Mouse (Mus musculus): Measurements from ENCODE around the gene Prdx2. TPM values are rescaled to one million over a fixed set of nuclear protein-coding genes. Genes with fewer than 3 reads are reported as not detected.

Gene Prdx2
- 1,193 and 1,272 TPM in 2 replicates for polyA plus RNA-seq (2016; fragmentation: Nextera tagmentation; extraction: Ambion mirVana)

- DNase-seq (ENCODE audit: low spot score) = peak; percentile 90
- no peaks in the 10 kb centered on the region for H3K27me3 ChIP-seq (replicated peaks; ENCODE audit: low read depth, poor library complexity, severe bottlenecking)
- H3K9me3 ChIP-seq = no peaks in the 10 kb centered on the region
- WGBS = under 1% methylated on average over 56 of the region's 56 CpGs
- peak within 1 kb of the TSS; percentile 97 for H3K27ac ChIP-seq (replicated peaks)
- peaks cover 62% of the 10 kb centered on the region for H3K4me1 ChIP-seq
- peaks cover 41% of the 10 kb centered on the region for H3K36me3 ChIP-seq (replicated peaks)
- H3K4me3 ChIP-seq = peak within 1 kb of the TSS; percentile 80
These were observed at the start of gene Prdx2, which contains the start of the genes Gm49661 and Rnaseh2a for GRCm38 (mm10) chr8:84969241-84970134. TSS of gene Prdx2 (plus strand) at chr8:84969587. TSS of gene Gm49661 (minus strand) at chr8:84969433. TSS of gene Rnaseh2a (minus strand) at chr8:84969767.

- WGBS = 79% methylated on average over 2 of the region's 2 CpGs
- Histone ChIP-seq H3K4me3 (no peak overlapping the region), H3K36me3 (replicated peaks) (0 out of 2 replicates have a peak, but pooled peaks cover under 1% of the 10 kb centered on the region), H3K4me1 (peaks cover 6% of the 10 kb centered on the region; the same call in 1 of the 2 replicates), H3K9me3 (no peaks in the 10 kb centered on the region), H3K27ac (replicated peaks) (no peak overlapping the region), H3K27me3 (replicated peaks; ENCODE audit: low read depth, poor library complexity, severe bottlenecking) (peaks cover 53% of the 10 kb centered on the region)
- DNase-seq (ENCODE audit: low spot score) = no peak
These were observed 47.8 kb upstream of the Prdx2 start for GRCm38 (mm10) chr8:84921596-84921995.

- peaks cover 51% of the 10 kb centered on the region for H3K27me3 ChIP-seq (replicated peaks; ENCODE audit: low read depth, poor library complexity, severe bottlenecking)
- H3K9me3 ChIP-seq = no peaks in the 10 kb centered on the region
- no peaks in the 10 kb centered on the region for H3K36me3 ChIP-seq (replicated peaks)
- H3K27ac ChIP-seq (replicated peaks) = no peak overlapping the region
- WGBS = 76% methylated on average over 7 of the region's 7 CpGs
- no peak for DNase-seq (ENCODE audit: low spot score)
- peaks cover 13% of the 10 kb centered on the region for H3K4me1 ChIP-seq
- H3K4me3 ChIP-seq = no peak overlapping the region
These were observed 43.8 kb upstream of the Prdx2 start for GRCm38 (mm10) chr8:84925557-84925956.

GRCm38 (mm10) chr8:84927513-84927912 is 41.9 kb upstream of the Prdx2 start:
- Histone ChIP-seq H3K36me3 (replicated peaks) (no peaks in the 10 kb centered on the region), H3K27me3 (replicated peaks; ENCODE audit: low read depth, poor library complexity, severe bottlenecking) (peaks cover 71% of the 10 kb centered on the region), H3K4me3 (no peak overlapping the region), H3K27ac (replicated peaks) (no peak overlapping the region), H3K4me1 (peaks cover 13% of the 10 kb centered on the region), H3K9me3 (no peaks in the 10 kb centered on the region)
- no peak for DNase-seq (ENCODE audit: low spot score)
- whole genome bisulfite sequencing = 83% methylated on average over 1 of the region's 1 CpGs

GRCm38 (mm10) chr8:84928456-84929306 is 40.7 kb upstream of the Prdx2 start:
- Histone ChIP-seq H3K27me3 (replicated peaks; ENCODE audit: low read depth, poor library complexity, severe bottlenecking) (peaks cover 75% of the 10 kb centered on the region), H3K36me3 (replicated peaks) (no peaks in the 10 kb centered on the region), H3K4me3 (peak overlapping the region; percentile 57), H3K9me3 (no peaks in the 10 kb centered on the region), H3K4me1 (peaks cover 13% of the 10 kb centered on the region), H3K27ac (replicated peaks) (no peak overlapping the region)
- peak; percentile 85 for DNase-seq (ENCODE audit: low spot score)
- WGBS = 3% methylated on average over 52 of the region's 52 CpGs

GRCm38 (mm10) chr8:84930582-84930981 is 38.8 kb upstream of the Prdx2 start:
- Histone ChIP-seq H3K27me3 (replicated peaks; ENCODE audit: low read depth, poor library complexity, severe bottlenecking) (peaks cover 82% of the 10 kb centered on the region), H3K4me3 (no peak overlapping the region), H3K36me3 (replicated peaks) (no peaks in the 10 kb centered on the region), H3K9me3 (no peaks in the 10 kb centered on the region), H3K27ac (replicated peaks) (no peak overlapping the region), H3K4me1 (peaks cover 29% of the 10 kb centered on the region)
- DNase-seq (ENCODE audit: low spot score) = no peak
- WGBS = 92% methylated on average over 13 of the region's 13 CpGs

- H3K4me1 ChIP-seq = peaks cover 35% of the 10 kb centered on the region
- no peaks in the 10 kb centered on the region for H3K9me3 ChIP-seq
- H3K4me3 ChIP-seq = no peak overlapping the region
- no peaks in the 10 kb centered on the region for H3K36me3 ChIP-seq (replicated peaks)
- DNase-seq (ENCODE audit: low spot score) = no peak
- H3K27ac ChIP-seq (replicated peaks) = no peak overlapping the region
- peaks cover 95% of the 10 kb centered on the region for H3K27me3 ChIP-seq (replicated peaks; ENCODE audit: low read depth, poor library complexity, severe bottlenecking)
- WGBS = 84% methylated on average over 16 of the region's 16 CpGs
These were observed 35.4 kb upstream of the Prdx2 start for GRCm38 (mm10) chr8:84933767-84934559.

- Histone ChIP-seq H3K4me3 (peak overlapping the region; percentile 31), H3K27ac (replicated peaks) (no peak overlapping the region), H3K36me3 (replicated peaks) (no peaks in the 10 kb centered on the region), H3K27me3 (replicated peaks; ENCODE audit: low read depth, poor library complexity, severe bottlenecking) (peaks cover 90% of the 10 kb centered on the region), H3K4me1 (peaks cover 31% of the 10 kb centered on the region), H3K9me3 (no peaks in the 10 kb centered on the region)
- DNase-seq (ENCODE audit: low spot score) = peak; percentile 81
- 1% methylated on average over 15 of the region's 15 CpGs for WGBS
These were observed 34.5 kb upstream of the Prdx2 start for GRCm38 (mm10) chr8:84934860-84935259.

- Histone ChIP-seq H3K36me3 (replicated peaks) (no peaks in the 10 kb centered on the region), H3K27ac (replicated peaks) (no peak overlapping the region), H3K4me3 (peak overlapping the region; percentile 31; the same call in 1 of the 2 replicates), H3K27me3 (replicated peaks; ENCODE audit: low read depth, poor library complexity, severe bottlenecking) (peaks cover 87% of the 10 kb centered on the region), H3K9me3 (no peaks in the 10 kb centered on the region), H3K4me1 (peaks cover 31% of the 10 kb centered on the region)
- peak; percentile 30 for DNase-seq (ENCODE audit: low spot score)
- 5% methylated on average over 14 of the region's 14 CpGs for WGBS
These were observed 33.9 kb upstream of the Prdx2 start for GRCm38 (mm10) chr8:84935489-84935888.

GRCm38 (mm10) chr8:84936041-84936961 is 33.1 kb upstream of the Prdx2 start:
- Histone ChIP-seq H3K27me3 (replicated peaks; ENCODE audit: low read depth, poor library complexity, severe bottlenecking) (peaks cover 85% of the 10 kb centered on the region), H3K4me1 (peaks cover 31% of the 10 kb centered on the region), H3K9me3 (no peaks in the 10 kb centered on the region), H3K4me3 (peak overlapping the region; percentile 62), H3K27ac (replicated peaks) (peak overlapping the region; percentile 48), H3K36me3 (replicated peaks) (no peaks in the 10 kb centered on the region)
- no peak for DNase-seq (ENCODE audit: low spot score)
- WGBS = 24% methylated on average over 23 of the region's 23 CpGs

GRCm38 (mm10) chr8:84936962-84937546 is 32.3 kb upstream of the Prdx2 start, which contains the start of gene Mast1:
TSS of gene Mast1 (minus strand) at chr8:84937359.
- H3K27ac ChIP-seq (replicated peaks) = peak within 1 kb of the TSS; percentile 48
- no peaks in the 10 kb centered on the region for H3K9me3 ChIP-seq
- H3K27me3 ChIP-seq (replicated peaks; ENCODE audit: low read depth, poor library complexity, severe bottlenecking) = peaks cover 84% of the 10 kb centered on the region
- WGBS = under 1% methylated on average over 50 of the region's 50 CpGs
- DNase-seq (ENCODE audit: low spot score) = peak; percentile 83
- peaks cover 31% of the 10 kb centered on the region for H3K4me1 ChIP-seq
- no peaks in the 10 kb centered on the region for H3K36me3 ChIP-seq (replicated peaks)
- H3K4me3 ChIP-seq = peak within 1 kb of the TSS; percentile 62
